Mouse (Mus musculus) small intestine, adult 2 months (tissue): Measurements from ENCODE around the gene Caap1.

Experiments
- CTCF ChIP-seq: fragments of 200-500 bp; IDR thresholded peaks from 2 replicates; pipeline ENCODE4 v1.5.1; 2012; ENCODE audit warnings: low read depth, mild to moderate bottlenecking, control low read depth, inconsistent platforms, low read length, moderate library complexity, mixed read lengths; ENCODE audit not compliant: insufficient replicate concordance, insufficient read length; ENCODE audit errors: extremely low read depth
- POLR2A ChIP-seq: fragments of 200-500 bp; IDR thresholded peaks from 2 replicates; pipeline ENCODE4 v1.6.1; 2012; ENCODE audit warnings: low read depth, mild to moderate bottlenecking, control low read depth, inconsistent platforms, low read length, moderate library complexity

DNA sequence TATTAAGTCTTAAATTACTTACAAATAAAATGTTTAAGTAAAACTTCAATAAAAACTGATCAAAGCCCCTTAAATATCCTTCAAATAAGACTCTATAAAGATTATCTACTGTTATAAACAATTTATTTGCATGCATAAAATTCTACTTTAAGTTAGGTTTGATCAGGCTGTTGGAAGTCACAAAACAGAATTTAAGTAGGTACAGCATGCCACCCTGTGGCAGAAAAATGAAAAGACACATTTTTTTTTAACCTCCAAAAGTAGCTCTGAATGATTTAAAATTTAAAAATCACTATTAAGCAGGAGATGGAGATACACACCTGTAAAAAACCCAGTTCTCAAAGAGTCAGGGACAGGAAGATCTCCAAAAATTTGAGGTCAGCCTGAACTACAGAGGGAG lies 33.3 kb downstream of the Caap1 start:
- TF ChIP-seq POLR2A (no peak), CTCF (no peak)
